Mouse (Mus musculus) small intestine, adult 2 months (tissue): ENCODE data around the gene Slc25a5.

Source experiments
- CTCF ChIP-seq: fragments of 200-500 bp; IDR thresholded peaks from 2 replicates; pipeline ENCODE4 v1.5.1; 2012; ENCODE audit warnings: low read depth, mild to moderate bottlenecking, control low read depth, inconsistent platforms, low read length, moderate library complexity, mixed read lengths; ENCODE audit not compliant: insufficient replicate concordance, insufficient read length; ENCODE audit errors: extremely low read depth
- POLR2A ChIP-seq: fragments of 200-500 bp; IDR thresholded peaks from 2 replicates; pipeline ENCODE4 v1.6.1; 2012; ENCODE audit warnings: low read depth, mild to moderate bottlenecking, control low read depth, inconsistent platforms, low read length, moderate library complexity

- TF ChIP-seq CTCF (no peak), POLR2A (no peak)
Measured at GRCm38 (mm10) chrX:36831632-36832031, 36.2 kb downstream of the Slc25a5 start.
